Comparison of ENCODE assay signal across 8 mouse cellular contexts in the genomic region with DNA sequence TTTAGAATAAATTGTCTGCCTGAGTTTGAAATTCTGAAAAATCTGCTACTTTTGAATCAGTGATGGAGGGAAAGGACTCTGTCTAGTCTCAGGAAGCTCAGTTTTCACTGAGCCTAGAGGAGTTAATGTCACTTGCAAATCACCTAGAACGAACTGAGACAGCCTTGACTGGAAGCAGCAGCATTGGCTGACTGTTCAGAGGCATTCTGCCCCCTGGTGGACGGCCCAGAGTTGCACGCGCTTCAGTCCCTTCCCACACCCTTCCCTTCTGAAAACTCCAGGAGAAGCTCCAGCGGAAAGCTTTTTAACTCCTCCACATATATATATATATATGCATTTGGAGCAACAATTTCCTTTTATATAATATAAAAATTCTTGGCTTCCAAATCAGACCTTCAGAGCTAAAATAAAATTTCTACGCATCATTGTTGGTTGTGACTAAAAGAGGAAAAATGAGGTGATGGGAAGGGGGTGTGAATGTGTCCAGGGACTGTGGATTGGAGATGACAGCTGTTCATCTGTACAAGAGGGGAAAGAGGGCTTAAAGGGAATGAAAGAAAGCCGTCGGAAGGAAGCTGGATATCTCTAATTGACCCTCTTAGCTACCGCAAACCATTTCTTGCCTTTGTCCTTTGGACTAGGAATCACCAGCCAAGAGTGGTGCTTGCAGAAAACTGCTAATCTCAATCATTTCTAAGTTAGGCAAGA. TPM values are rescaled to one million over a fixed set of nuclear protein-coding genes. Genes with fewer than 3 reads are reported as not detected.
DNase-seq lines count a peak whose midpoint lies in the region; ATAC-seq and TF ChIP-seq lines count a peak whose summit lies in the region.

No protein-coding gene starts in this region.

- no peak overlapping the region for H3K27ac ChIP-seq in spleen, adult 2 months (ENCODE audit: insufficient read depth, low read length)
- H3K27ac ChIP-seq in kidney, adult 2 months (ENCODE audit: insufficient read depth, low read depth, low read length), result no peak overlapping the region
- H3K27ac ChIP-seq in midbrain, embryonic 15.5 days, result no peak overlapping the region
- H3K27ac ChIP-seq in stomach, postnatal 0 days (replicated peaks), result no peak overlapping the region

- H3K4me1 ChIP-seq in spleen, adult 2 months (ENCODE audit: control insufficient read depth, insufficient read depth, insufficient read length), result no peaks in the 10 kb centered on the region; the same call in 1 of the 2 replicates
- no peaks in the 10 kb centered on the region for H3K4me1 ChIP-seq in kidney, adult 2 months (ENCODE audit: control insufficient read depth, insufficient read depth, low read length)
- H3K4me1 ChIP-seq in midbrain, embryonic 15.5 days, result peaks cover 9% of the 10 kb centered on the region; the same call in 1 of the 2 replicates
- no peaks in the 10 kb centered on the region for H3K4me1 ChIP-seq in stomach, postnatal 0 days (replicated peaks; ENCODE audit: control insufficient read depth, insufficient read depth)

- DNase-seq in spleen, adult 2 months (ENCODE audit: low read depth in 1 of 2, low spot score in 2 of 2), result peak in 1 of 2 experiments; percentile 32
- no peak for DNase-seq in spleen, postnatal 36 days (ENCODE audit: low spot score in 2 of 2)
- peak; percentile 27 for DNase-seq in cerebellum, adult 8-10 months
- DNase-seq in frontal cortex, adult 2 months (ENCODE audit: extremely low spot score in 1 of 2, low spot score in 1 of 2), result peak; percentile 75 to 95
- peak; percentile 64 for DNase-seq in kidney, adult 2 months
- DNase-seq in left cerebral cortex, postnatal 4 days, result peak; percentile 85
- peak; percentile 79 for DNase-seq in stomach, postnatal 0 days (ENCODE audit: low spot score)

- H3K4me3 ChIP-seq in spleen, adult 2 months (ENCODE audit: extremely low read depth, insufficient read depth, insufficient read length), result no peak overlapping the region
- no peak overlapping the region for H3K4me3 ChIP-seq in kidney, adult 2 months (ENCODE audit: insufficient read depth, low read depth, low read length)
- H3K4me3 ChIP-seq in midbrain, embryonic 15.5 days, result no peak overlapping the region
- H3K4me3 ChIP-seq in stomach, postnatal 0 days (ENCODE audit: low read depth, low read length), result no peak overlapping the region

- intact Hi-C loops in left cerebral cortex, postnatal 4 days (cut with DNase I), result loop anchor here (10.0 kb wide), 2 partner anchors 592 to 682 kb away; no protein-coding TSS in a partner anchor

- 46% methylated on average over 9 of the region's 9 CpGs for WGBS in spleen, adult 2 months
- 34% methylated on average over 9 of the region's 9 CpGs for WGBS in kidney, adult 2 months
- 31% methylated on average over 9 of the region's 9 CpGs for whole genome bisulfite sequencing in midbrain, embryonic 15.5 days
- 39% methylated on average over 9 of the region's 9 CpGs for WGBS in stomach, postnatal 0 days

- no peak overlapping the region for H3K4me2 ChIP-seq in midbrain, embryonic 15.5 days
- no peak overlapping the region for H3K4me2 ChIP-seq in stomach, postnatal 0 days (replicated peaks; ENCODE audit: low read depth)

- no peak overlapping the region for H3K9ac ChIP-seq in midbrain, embryonic 15.5 days
- H3K9ac ChIP-seq in stomach, postnatal 0 days (ENCODE audit: low read length), result no peak overlapping the region

- peaks cover 2% of the 10 kb centered on the region; the same call in 1 of the 2 replicates for H3K27me3 ChIP-seq in spleen, adult 2 months (ENCODE audit: control insufficient read depth, insufficient read depth, low read length)
- H3K27me3 ChIP-seq in kidney, adult 2 months (replicated peaks; ENCODE audit: control insufficient read depth, insufficient read depth, low read length), result no peaks in the 10 kb centered on the region; the same call in 1 of the 2 replicates
- peaks cover 12% of the 10 kb centered on the region for H3K27me3 ChIP-seq in midbrain, embryonic 15.5 days (replicated peaks)
- H3K27me3 ChIP-seq in stomach, postnatal 0 days (ENCODE audit: control insufficient read depth, insufficient read depth, low read length), result no peaks in the 10 kb centered on the region

- TF ChIP-seq CTCF in spleen, adult 2 months (IDR thresholded peaks at IDR 0.05; ENCODE audit: extremely low read depth, insufficient read depth, insufficient read length, insufficient replicate concordance), result peak; percentile 86
- peak; percentile 81 for TF ChIP-seq CTCF in kidney, adult 2 months (conservative IDR thresholded peaks at IDR 0.05; ENCODE audit: insufficient read depth, insufficient read length, low read depth, low read length)
- TF ChIP-seq CTCF in stomach, postnatal 0 days (IDR thresholded peaks at IDR 0.05; ENCODE audit: low read depth), result peak; percentile 90

- no peaks in the 10 kb centered on the region for H3K36me3 ChIP-seq in spleen, adult 2 months (ENCODE audit: control insufficient read depth, insufficient read depth, low read length)
- H3K36me3 ChIP-seq in kidney, adult 2 months (ENCODE audit: control insufficient read depth, insufficient read depth, low read length), result no peaks in the 10 kb centered on the region
- no peaks in the 10 kb centered on the region for H3K36me3 ChIP-seq in midbrain, embryonic 15.5 days (replicated peaks)
- H3K36me3 ChIP-seq in stomach, postnatal 0 days (ENCODE audit: control insufficient read depth, insufficient read depth, low read length), result no peaks in the 10 kb centered on the region

- no peaks in the 10 kb centered on the region for H3K9me3 ChIP-seq in midbrain, embryonic 15.5 days
- no peaks in the 10 kb centered on the region for H3K9me3 ChIP-seq in stomach, postnatal 0 days (ENCODE audit: control insufficient read depth, low read length)

- TF ChIP-seq EP300 in stomach, postnatal 0 days (optimal IDR thresholded peaks at IDR 0.05), result no peak

- no peak for TF ChIP-seq POLR2A in spleen, adult 2 months (IDR thresholded peaks at IDR 0.05; ENCODE audit: low read depth, low read length)
- no peak for TF ChIP-seq POLR2A in kidney, adult 2 months (IDR thresholded peaks at IDR 0.05; ENCODE audit: low read depth, low read length)

- peak; percentile 73 for ATAC-seq in midbrain, embryonic 15.5 days (replicated peaks)
- ATAC-seq in stomach, postnatal 0 days (ENCODE audit: low FRiP score, low TSS enrichment), result no peak

RNA-seq across cellular contexts. Expression of a gene that starts 6.6 kb away (rescaled TPM):
- polyA plus RNA-seq in spleen, adult 2 months (2012; rRNA removed), result 0.23 and 0.27 TPM in 2 replicates
- polyA plus RNA-seq in frontal cortex, adult 2 months (2012; rRNA removed), result 3.0 and 3.2 TPM in 2 replicates
- 3.8 and 5.8 TPM in 2 replicates for polyA plus RNA-seq in kidney, adult 2 months (2012; rRNA removed)
- 10 to 100 TPM; 10.0 to 10.4 TPM for total RNA-seq in left cerebral cortex, postnatal 4 days (2021)
- 4.2 and 5.1 TPM in 2 replicates for polyA plus RNA-seq in midbrain, embryonic 15.5 days (2015; fragmentation: Nextera tagmentation; extraction: Ambion mirVana)
- polyA plus RNA-seq in stomach, postnatal 0 days (2015; fragmentation: Nextera tagmentation; extraction: Ambion mirVana), result 0.45 and 0.58 TPM in 2 replicates

Comparison
In these comparisons a context has a peak if more than half of its experiments do, and no peak if none do; other contexts are left out.
1. DNase-seq: peak in cerebellum, adult 8-10 months (single experiment), frontal cortex, adult 2 months (2 of 2), kidney, adult 2 months (single experiment), left cerebral cortex, postnatal 4 days (single experiment) and stomach, postnatal 0 days (single experiment); none in spleen, postnatal 36 days (0 of 2).
2. Peak in every context shown above with its lines, with median percentiles within 50 percentile points of each other: CTCF ChIP-seq.